Mouse (Mus musculus): ENCODE data around the gene Ydjc. TPM values are rescaled to one million over a fixed set of nuclear protein-coding genes. Genes with fewer than 3 reads are reported as not detected.

Ydjc gene
- polyA plus RNA-seq, 2 experiments from 2014 or later: 7.0 to 8.2 TPM

Other genes with a start within 250 kb of the Ydjc start
- 10 to 100 TPM in 1 of 2 experiments, 1 to 10 TPM in 1; 9.3 to 14.4 TPM for gene Ppm1f, start 248.2 kb upstream of the Ydjc start, polyA plus RNA-seq (2017; shearing (Covaris generic))
- gene Mapk1, start 161.2 kb upstream of the Ydjc start, polyA plus RNA-seq (2017; shearing (Covaris generic)): 10 to 100 TPM; 30.9 to 34.1 TPM
- gene Ypel1, start 74.9 kb upstream of the Ydjc start, polyA plus RNA-seq (2017; shearing (Covaris generic)): 1 to 10 TPM; 3.2 to 3.8 TPM
- gene Ppil2, start 33.4 kb upstream of the Ydjc start, polyA plus RNA-seq (2017; shearing (Covaris generic)): 100 to 1,000 TPM; 166 to 209 TPM
- gene 2610318N02Rik, start 19.5 kb upstream of the Ydjc start, polyA plus RNA-seq (2017; shearing (Covaris generic)): 10 to 100 TPM; 10.7 to 11.1 TPM
- 10 to 100 TPM; 27.8 to 50.4 TPM for gene Sdf2l1, start 12.2 kb upstream of the Ydjc start, polyA plus RNA-seq (2017; shearing (Covaris generic))
- gene Ccdc116, start 2.6 kb downstream of the Ydjc start, polyA plus RNA-seq (2017; shearing (Covaris generic)): under 1 TPM; 0.24 to 0.54 TPM
- 100 to 1,000 TPM; 300 to 366 TPM for gene Ube2l3, start 58.0 kb downstream of the Ydjc start, polyA plus RNA-seq (2017; shearing (Covaris generic))
- not detected for gene Rimbp3, start 64.0 kb downstream of the Ydjc start, polyA plus RNA-seq (2017; shearing (Covaris generic))
- gene Hic2, start 89.0 kb downstream of the Ydjc start, polyA plus RNA-seq (2017; shearing (Covaris generic)): 1 to 10 TPM in 1 of 2 experiments, under 1 TPM in 1; 0.83 to 1.1 TPM
- 10 to 100 TPM; 30.6 to 32.6 TPM for gene Tmem191c, start 131.5 kb downstream of the Ydjc start, polyA plus RNA-seq (2017; shearing (Covaris generic))
- gene Serpind1, start 186.8 kb downstream of the Ydjc start, polyA plus RNA-seq (2017; shearing (Covaris generic)): under 1 TPM; 0.22 to 0.53 TPM